Mouse (Mus musculus) kidney, postnatal 36 days (tissue): Measurements from ENCODE around the gene Psmb5.

Source experiments
- DNase-seq, 2 experiments: peaks; one replicate each; pipeline ENCODE4 v3.0.0; 2021 to 2022; ENCODE audit warnings: mixed read lengths in 2 of 2

Gene Psmb5

DNA sequence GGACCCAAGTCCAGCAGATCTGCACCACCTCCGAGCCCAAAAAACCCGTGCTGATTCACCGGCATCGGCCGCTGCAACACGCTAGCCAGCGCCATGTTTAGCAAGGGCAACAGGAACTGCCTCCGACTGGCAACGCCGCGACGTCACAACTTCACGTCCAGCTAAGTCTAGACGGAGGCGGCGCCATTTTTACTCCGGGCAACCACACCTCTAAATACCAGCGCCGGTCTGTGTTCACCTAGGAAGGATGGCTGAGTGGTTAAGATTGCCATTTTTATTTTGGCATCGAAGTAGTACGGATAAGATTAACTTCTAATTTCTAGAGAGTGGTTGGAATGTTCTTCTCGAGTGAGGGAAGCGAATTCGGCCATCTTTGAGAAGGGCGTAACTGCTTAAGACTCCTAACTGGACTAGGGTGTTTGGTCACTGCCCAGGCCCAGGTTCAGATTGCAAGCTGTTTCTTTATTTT, at the start of gene Psmb5:
Gene Psmb5 (minus strand): TSS at position 126 of the 469 bp plus-strand sequence.
- peak; percentile 92 for DNase-seq

DNA sequence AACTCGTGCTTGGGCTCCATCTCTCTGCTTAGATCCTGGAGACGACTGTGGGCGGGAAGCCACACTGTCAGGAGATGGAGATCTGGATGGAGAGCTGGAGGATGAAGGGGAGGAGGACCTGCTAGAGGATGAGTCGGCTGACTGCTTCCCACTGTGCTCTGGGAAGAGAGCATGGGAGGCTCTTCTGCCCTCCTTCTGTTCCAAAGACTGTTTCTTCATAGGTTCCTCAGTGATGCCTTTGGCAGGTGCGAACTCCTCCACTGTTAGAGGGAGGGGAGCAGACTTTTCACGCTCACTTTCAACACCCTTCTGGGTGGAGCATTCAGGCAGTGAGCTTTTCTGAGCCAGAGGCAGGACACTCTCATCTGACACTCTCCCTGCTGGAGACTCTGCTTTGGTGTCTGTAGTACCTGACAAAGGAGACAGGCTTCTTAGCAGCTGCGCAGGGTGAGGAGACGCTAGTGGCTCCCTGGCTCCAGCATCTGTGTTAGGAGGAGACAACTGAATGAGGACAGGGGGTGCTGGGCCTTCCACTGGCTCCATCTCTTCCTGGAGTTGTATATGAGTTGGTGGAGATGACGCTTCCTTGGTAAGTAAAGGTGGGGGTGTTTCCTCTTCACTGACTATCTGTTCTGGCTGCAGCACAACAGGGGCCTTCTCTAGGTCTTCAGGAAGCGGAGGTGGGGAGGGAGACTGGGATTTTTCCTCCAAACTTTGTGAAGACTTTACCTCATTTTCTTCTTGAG, 46.8 kb upstream of the Psmb5 start:
- DNase-seq, result no peak

DNA sequence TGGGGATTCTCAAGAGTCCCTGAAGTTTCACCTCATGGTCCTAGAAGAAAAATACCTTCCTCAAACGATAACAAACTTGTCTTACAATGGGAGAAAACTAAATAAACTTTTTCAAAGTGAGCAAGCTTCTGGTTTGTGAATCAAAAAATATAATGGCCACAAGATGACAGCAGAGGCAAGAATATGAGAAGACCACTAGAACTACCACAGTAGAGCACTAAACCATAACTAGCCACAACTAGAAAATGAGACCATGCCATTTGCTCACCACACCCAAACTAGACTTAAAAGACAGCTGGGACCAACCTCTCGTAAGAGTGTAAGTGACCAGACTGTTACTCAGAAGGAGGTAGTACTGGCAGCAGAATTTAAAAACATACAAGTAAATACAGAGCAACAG, 42.2 kb upstream of the Psmb5 start:
- peak in 1 of 2 experiments; percentile 26 for DNase-seq

DNA sequence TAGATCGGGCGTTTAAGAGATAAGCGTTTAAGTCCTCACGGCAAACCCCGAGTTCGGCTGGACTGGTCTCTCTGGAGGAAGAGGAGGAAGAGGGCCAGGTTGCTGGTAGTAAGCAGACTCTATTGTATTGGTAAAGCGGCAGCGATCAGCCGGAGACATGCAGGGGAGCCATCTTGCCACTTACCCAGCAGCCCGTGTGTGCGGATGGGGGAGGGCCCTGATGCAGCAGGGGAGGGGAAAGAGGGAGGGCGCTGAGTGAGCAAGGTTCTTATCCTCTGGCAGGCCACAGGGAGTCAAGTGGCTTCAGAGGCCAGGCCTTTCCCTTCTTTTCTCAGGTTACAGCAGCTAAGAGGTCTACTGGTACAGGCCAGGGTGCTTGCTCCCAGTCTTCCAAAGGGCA, 35.7 kb upstream of the Psmb5 start:
- peak; percentile 91 to 95 for DNase-seq

DNA sequence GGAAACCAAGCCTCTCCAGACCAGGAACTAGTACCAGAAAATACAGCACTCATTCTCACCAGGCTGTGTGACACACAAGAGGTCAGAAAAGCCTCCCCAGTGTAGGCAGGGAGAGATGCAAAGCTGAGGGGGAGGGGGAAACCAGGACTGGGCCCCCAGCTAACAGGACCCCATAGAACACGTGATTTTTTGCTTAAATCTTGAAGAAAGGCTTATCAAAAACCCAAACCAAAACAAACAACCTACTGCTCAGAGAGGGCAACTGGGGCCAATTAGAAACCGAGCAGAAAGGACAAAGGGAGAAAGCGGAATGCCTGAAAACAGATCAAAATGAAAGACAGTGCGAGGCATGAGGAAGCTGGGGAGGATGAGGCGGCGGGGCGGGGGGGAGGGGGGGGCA, 35.0 kb upstream of the Psmb5 start:
- no peak for DNase-seq

DNA sequence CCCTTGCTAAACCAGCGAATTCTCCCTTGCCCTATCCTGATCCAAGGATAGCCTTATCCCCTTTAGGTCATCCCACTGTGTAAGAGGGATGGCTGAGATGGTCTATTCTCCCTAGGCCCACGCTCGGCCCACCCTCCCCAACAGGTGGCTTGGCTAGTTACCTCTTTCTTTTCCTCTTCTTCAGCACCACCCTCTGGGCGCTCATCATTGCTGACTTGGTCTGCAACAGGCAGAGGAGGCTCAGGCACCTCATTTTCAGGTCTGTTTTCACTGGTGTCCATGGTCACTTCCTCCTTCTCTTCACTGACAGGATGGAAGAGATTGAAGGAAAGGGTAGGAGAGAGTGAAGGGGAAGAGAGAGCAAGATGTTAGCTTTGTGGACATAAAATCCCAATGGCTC, 33.7 kb upstream of the Psmb5 start:
- DNase-seq, result no peak

DNA sequence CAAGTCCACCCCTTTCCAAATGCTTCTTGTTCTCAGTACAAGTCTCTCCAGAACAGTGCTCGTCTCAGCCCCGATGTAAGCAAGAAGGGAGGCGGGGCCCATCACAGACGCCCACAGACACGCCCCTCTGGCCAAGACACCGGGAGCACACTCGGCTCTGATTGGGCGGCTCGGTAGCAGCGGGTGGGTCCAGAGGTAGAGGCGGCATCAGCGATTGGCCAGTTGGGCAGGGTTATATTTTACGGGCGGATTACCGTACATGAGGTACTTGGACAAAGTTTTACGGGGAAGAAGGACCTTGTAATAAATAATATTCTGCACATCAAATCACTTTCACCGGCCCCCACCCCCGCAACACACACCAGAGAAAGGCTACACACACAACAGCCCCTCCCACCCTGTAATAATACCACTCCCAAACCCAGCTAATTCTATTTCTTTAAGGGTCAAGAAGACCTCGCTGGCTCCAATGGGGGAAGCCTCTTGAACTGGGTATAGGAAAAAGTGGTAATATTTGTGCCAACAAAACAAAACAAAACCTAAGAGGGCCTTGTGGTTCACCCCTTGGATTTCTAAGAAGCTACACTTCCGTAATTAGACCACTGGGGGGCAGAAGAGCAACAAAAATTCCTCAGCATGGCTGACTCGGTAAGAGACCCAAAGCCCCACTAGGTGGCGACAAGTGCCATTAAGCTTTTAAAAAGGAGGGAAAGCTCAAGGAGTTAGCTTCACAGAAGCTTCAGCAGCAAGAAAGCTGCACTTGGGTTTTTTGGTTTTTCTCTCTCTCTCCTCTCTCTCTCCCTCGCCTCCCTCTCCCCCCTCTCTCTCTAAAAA, 33.0 kb upstream of the Psmb5 start:
- peak; percentile 86 to 92 for DNase-seq

DNA sequence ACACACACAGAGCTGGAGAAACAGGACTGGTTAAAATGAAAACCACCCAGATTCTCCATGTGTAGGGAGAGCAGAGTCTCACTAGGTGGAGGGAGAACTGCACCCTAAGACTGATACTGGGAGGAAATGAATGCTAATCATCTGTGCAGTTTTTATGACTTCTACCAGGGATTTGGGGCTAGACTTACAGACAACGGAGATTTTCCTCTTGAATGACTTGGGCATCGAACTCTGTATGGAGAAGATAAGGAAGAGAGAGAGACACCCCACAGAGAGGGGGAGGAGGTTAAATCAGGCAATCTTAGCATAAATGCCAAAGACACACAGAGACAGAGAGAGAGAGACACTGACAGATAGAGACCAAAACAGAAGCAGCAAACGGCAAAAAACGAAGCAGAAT, 30.1 kb upstream of the Psmb5 start:
- DNase-seq, result no peak

DNA sequence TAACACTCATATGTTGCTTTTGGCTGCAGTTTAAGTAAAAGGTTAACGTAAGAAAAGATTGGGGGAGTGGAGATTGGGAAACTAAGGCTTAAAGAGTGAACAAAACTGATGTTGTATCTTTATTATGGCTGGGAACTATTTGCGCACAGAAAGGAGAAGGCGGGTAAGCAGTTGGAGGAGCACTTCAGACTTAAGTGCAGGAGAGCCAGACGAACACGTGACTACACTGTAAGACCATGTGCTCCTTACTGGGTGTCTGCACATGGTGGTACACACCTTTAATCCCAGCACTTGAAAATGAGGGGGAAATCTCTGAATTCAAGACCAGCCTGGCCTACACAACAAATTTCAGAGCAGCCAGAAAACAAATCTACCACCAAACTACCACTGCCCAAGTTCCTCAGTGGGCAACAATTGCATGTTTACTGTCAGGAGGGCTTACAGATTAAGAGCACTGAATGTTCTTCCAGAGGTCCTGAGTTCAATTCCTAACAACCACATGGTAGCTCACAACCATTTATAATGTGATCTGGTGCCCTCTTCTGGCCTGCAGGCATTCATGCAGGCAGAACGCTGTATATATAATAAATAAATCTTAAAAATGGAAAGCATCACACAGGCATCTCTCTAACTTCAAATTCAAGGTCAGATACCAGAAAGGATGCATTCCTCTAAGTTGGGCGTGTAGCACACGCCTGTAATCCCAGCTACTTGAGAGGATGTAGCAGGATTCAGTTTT, 29.2 kb upstream of the Psmb5 start:
- no peak for DNase-seq

DNA sequence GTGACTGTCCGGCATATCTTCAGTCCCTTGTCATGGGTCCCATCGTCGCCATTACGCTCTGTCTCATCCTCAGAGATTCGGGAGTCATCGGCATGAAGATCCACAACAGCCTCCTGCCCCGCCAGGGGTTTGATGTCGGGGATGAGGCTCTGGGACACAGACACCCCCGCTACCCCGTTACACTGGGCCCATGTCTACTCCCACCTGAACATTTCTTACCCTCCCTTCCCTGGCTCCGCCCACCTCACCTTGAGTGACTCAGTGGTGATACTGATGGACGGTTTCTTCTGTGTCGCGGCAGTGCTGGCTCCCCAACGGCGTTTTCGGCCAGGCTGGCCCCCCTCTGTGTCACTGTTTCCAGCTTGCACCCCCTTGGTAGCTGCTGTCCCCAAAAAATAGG, 28.6 kb upstream of the Psmb5 start:
- no peak for DNase-seq

DNA sequence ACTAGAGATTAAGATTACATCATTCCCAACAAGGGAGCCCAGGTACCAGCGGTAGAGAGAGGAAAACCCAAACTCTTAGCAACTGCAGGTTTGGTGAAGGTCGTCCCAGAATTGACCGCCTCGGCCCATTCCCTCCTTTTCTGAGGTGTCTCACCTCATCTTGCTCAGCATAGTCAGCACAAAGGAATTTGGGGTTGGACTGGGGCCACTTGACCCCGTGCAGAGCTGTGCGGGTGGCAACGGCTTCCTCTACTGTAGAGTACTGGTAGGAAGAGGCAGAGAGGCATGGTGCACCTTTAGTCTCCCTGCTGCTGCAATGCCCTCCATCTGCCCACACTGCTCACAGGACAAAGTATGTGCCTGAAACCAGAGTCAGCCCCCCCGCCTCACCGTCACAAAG, 26.5 kb upstream of the Psmb5 start:
- DNase-seq, result no peak

DNA sequence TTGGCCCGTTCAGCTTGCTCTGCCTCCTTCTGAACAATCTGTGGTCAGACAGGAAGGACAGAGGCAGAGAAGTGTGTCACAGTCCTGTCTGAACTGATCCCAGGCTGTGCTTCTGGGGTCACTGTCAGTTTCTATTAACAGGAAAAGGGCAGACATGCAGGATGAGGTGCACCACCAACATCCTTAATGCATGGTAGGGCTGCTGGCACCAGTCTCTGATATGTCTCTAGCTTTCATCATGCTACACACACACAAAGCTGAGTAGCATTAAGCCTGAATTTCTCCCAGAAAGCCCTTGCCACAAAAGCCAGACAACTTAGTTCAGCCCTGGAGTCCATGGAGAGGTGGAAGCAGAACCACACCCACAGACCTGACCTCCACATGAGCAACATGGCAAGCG, 25.2 kb upstream of the Psmb5 start:
- DNase-seq, result no peak

DNA sequence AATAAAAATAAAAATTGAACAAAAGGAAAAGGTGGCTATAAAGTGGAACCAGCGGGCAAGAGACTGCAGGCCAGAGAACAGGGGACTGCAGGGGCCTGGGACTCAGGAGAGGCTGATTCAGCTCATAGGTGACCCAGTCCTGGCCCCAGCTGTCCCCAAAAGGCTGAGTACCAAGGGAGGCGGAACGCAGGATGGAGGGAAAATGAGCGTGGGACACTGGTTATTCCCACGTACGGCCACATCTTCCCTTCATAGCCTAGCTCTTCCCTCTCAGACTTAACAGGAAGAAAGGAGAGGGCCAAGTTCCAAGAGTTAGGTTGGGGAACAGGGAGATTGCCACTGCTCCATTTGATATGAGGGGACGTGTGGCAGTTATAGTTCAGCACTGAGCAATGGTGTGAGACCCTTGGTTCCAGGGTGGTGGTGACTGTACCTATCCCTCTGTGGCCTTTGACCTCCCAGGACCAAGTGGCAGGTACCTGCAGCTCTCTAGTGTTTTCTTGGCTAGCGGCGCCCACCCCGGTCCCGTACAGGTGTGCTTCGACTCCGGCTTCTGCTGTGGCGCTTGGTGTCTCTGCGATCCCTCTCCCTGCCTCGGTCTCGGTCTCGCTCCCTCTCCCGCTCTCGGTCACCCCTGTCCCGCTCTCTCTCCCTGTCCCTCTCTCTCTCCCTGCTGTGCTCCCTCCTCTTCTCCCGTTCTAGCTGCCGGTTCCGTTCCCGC, 24.6 kb upstream of the Psmb5 start:
- DNase-seq, result no peak

DNA sequence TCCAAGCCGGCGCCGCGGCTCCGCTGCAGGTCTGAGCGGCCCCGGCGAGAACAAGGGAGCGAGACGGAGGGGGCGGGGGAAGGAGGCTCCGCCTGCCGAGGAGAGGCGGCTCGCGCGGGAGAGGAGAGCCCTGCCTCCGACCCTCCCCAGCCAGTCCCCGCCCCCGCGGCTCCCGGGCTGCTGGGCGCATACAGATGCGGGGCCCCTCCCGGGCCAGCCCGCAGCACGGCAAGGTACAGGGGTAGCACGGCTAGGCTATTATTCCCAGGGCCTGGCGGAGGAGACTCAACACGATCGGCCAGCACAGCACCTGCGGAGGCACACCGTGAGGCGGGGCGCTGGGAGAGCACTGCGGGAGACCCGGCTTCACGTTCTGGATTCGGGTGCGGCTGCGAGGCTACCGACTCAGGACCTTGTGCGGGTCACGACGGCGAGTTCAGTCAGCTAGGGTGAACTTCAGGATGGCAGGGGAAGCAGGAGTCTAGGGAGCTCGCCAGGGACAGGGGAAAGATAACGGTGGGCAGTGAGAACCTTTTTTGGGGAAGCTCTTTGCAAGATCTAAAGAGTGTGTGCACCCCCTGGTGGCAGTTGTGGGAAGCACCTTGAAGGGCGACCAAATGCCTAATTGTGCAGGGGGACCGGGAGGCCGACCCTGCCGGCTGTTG, 23.6 kb upstream of the Psmb5 start, which contains the start of gene Cdh24:
Gene Cdh24 (minus strand): TSS at position 60 of the 665 bp plus-strand sequence.
- peak; percentile 91 to 95 for DNase-seq

DNA sequence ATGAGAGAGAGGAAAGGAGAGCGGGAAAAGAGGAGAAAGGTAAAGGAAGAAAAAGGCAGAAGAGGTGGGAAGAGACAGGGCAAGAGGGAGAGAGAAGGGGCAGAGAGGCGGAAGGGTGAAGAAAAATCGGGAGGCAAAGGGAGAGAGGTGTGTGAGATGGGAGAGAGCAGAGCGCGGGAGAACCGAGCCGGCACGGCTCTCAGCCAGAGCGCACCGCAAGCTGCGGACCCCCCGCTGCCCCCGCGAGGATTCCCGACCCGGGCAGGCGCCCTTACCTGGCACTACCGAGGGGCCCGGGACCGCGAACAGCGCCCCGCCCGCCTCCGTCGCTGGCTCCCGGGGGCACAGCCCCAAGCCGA, 23.1 kb upstream of the Psmb5 start, which contains the start of gene Gm17606:
Gene Gm17606 (plus strand): TSS at position 7 of the 359 bp plus-strand sequence.
- no peak for DNase-seq

DNA sequence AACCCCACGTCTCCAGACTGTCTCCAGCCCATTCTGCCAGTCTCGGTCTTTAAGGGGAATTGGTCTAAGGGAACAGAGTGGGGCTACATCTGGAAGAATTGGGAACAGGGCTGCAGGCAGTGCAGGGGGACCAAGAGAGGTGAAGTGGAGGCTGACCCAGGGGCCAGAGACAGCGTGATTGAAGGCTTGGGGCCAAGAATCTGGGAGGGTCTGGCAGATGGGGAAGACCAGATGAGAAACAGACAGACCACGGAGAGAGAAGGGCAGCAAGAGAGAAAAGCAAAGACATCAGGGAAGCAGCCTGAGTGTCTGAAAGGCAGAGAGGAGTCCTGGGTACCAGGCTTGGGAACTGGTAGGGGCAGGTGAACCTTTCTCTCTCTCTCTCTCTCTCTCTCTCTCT, 22.3 kb upstream of the Psmb5 start:
- DNase-seq, result no peak

DNA sequence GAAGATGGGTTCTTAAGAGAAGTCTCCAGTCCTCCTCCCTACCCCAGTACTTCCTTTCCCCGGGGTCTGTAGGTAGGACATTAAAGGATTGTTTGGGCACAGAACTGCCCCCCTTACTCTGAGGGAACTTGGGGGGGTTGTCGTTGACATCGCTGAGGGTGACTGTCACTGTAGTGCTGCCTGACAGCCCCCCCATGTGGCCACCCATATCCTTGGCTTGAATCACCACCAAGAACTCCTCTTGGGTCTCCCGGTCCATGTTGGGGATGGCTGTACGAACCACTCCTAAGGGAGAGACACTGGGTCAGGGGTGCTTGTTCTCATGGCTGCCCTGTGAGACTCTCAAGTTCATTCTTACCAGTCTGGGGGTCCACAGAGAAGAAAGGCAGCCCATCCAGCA, 20.4 kb upstream of the Psmb5 start:
- DNase-seq, result no peak

DNA sequence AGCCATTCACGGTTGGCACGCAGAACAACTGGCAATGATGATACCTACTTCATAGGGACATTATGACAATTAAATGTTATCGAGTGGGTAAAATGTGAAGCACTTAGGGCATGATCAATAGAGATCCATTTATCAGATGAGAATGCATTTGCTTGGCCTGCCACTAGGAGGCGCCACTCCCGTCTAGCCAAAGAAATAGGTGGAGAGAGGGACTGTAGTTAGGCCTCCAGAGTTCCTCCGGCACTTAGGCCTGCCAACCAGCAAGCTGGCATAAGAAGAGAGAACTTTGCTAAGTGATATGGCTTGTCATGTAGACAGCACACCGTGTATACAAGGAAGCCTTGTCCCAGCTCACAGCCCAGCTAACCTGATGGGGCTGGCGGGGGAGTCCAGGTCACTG, 19.1 kb upstream of the Psmb5 start:
- DNase-seq, result peak; percentile 32 to 77

DNA sequence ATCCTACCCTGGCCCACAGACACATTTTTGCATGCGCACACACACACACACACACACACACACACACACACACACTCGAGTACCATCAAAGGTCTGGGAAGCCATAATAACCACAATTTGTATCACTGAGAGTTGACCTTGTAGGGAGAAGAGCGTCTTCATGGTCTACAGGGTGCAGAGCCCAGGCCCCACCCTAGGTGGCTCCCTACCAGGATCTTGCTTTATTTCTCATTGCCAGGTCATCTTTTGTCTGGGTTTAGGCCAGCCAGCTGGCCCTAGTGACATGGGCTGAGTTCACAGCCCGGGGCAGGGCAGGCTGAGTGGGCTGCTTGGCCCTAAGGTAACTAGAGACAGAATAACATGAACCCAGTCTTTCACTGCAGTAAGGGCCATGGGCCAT, 16.4 kb upstream of the Psmb5 start:
- peak in 1 of 2 experiments; percentile 47 for DNase-seq

DNA sequence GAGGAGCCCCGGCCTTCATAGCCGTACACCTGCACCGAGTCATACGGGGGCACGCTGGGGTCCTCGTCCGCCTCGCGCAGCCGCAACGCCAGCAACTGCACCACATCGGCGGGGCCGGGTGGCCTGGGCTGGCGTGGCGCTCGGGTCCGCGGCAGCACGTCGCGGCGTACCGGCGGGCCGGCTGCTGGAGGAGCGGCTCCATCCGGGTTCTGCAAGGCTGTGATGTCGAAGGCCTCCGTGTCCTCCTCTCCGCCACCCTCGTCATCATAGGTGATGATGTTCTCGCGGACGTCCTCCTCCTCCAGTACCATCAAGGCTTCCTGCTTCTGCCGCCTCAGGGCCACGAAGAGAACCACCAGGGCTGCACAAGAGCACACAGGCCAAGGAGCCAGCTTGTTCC, 14.4 kb upstream of the Psmb5 start:
- DNase-seq, result no peak

DNA sequence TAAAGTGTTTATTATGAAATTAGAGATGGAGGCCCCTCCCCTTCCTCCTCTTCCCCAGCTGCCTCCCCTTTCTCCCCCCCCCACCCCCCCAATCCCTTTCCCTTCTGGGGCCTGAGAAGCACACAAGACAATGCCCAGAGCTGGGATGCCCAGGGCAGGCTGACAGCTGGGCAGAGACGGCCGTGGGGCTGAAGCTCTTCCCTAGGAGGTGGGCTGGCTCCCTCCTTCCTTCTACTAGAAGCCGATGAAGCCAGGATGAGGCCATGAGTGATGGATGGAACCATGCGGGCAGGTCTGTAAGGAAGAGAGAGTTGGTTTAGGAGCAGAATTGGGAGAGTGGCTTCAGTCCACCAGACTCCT, 13.4 kb upstream of the Psmb5 start:
- no peak for DNase-seq

DNA sequence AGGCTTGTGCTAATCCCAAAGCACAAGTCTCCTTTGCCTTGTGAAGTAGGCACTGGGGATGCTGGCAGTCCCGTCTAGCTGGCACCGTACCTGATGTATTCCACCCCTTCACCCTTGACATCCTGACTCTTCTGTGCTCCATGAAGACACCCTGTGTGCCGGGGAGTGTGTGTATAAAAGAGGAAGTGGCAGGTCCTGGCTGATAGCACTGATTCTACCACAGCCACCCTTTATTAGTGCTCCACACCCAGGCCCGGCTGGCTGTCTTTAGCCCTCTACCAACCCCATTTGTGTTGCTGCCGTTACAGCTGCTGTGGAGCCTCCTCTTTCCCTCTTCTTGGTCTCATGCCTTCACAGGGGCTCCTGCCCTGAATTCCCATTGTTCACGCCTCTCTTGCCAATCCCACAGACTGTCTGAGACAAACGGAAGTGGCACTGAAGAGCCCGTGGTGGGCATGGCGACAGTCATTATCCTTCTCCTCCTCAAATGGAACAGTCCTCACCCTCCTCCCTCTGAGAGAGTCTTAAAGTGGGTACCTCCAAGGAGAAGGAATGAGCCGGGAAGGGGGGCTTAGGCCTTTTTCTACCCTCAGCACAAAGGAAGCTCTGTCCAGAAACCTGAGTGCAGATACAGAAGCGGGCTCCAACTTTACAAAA, 12.9 kb upstream of the Psmb5 start:
- no peak for DNase-seq
